Mouse (Mus musculus): Measurements from ENCODE around the gene Ddx55. TPM values are rescaled to one million over a fixed set of nuclear protein-coding genes. Genes with fewer than 3 reads are reported as not detected.
A peak's percentile ranks its signal among the peaks of the same experiment; 100 is the strongest.
"Not testable (repeated sequence)": the region's sequence is repeated elsewhere in the genome, so short reads cannot be mapped to it uniquely, and the experiment has no call there.

The Ddx55 gene
- polyA plus RNA-seq, 1 experiment, result 33.2 TPM

- WGBS, result 97% methylated on average over 7 of the region's 7 CpGs
- Histone ChIP-seq H3K4me3 (ENCODE audit: control insufficient read depth, insufficient read depth, low read length) (no peak overlapping the region), H3K27me3 (ENCODE audit: control insufficient read depth, insufficient read depth, low read length) (no peaks in the 10 kb centered on the region), H3K27ac (ENCODE audit: control insufficient read depth, insufficient read depth, low read length) (no peak overlapping the region), H3K4me1 (replicated peaks; ENCODE audit: control insufficient read depth, insufficient read depth, low read length) (peaks cover 10% of the 10 kb centered on the region), H3K36me3 (ENCODE audit: control insufficient read depth, insufficient read depth, low read length) (peaks cover 47% of the 10 kb centered on the region)
- DNase-seq, result no peak
- no peak for TF ChIP-seq CTCF (IDR thresholded peaks at IDR 0.05; ENCODE audit: borderline replicate concordance, control insufficient read depth, extremely low read depth, insufficient read depth, low read length, poor library complexity)
Measured at GRCm38 (mm10) chr5:124575467-124575866, 22.8 kb downstream of the Ddx55 start.

GRCm38 (mm10) chr5:124578633-124579317, 26.1 kb downstream of the Ddx55 start, which contains the start of the genes Eif2b1 and Gtf2h3:
Gene Eif2b1, minus strand, starts transcription at chr5:124579131.
Gene Gtf2h3, plus strand, starts transcription at chr5:124579140.
- peak; percentile 92 for DNase-seq
- H3K4me3 ChIP-seq (ENCODE audit: control insufficient read depth, insufficient read depth, low read length), result peak within 1 kb of the TSS; percentile 70
- TF ChIP-seq POLR2A (IDR thresholded peaks at IDR 0.05; ENCODE audit: control insufficient read depth, extremely low read depth, insufficient read depth, low read length, poor library complexity) (peak; percentile 78), CTCF (IDR thresholded peaks at IDR 0.05; ENCODE audit: borderline replicate concordance, control insufficient read depth, extremely low read depth, insufficient read depth, low read length, poor library complexity) (no peak)
- no peak within 1 kb of the TSS for H3K27ac ChIP-seq (ENCODE audit: control insufficient read depth, insufficient read depth, low read length)
- H3K27me3 ChIP-seq (ENCODE audit: control insufficient read depth, insufficient read depth, low read length), result no peaks in the 10 kb centered on the region
- under 1% methylated on average over 51 of the region's 51 CpGs for WGBS
- peaks cover 15% of the 10 kb centered on the region for H3K36me3 ChIP-seq (ENCODE audit: control insufficient read depth, insufficient read depth, low read length)
- peaks cover 10% of the 10 kb centered on the region for H3K4me1 ChIP-seq (replicated peaks; ENCODE audit: control insufficient read depth, insufficient read depth, low read length)

GRCm38 (mm10) chr5:124582515-124582914, 29.9 kb downstream of the Ddx55 start:
- H3K27ac ChIP-seq (ENCODE audit: control insufficient read depth, insufficient read depth, low read length), result no peak overlapping the region
- peaks cover 10% of the 10 kb centered on the region for H3K4me1 ChIP-seq (replicated peaks; ENCODE audit: control insufficient read depth, insufficient read depth, low read length)
- no peak overlapping the region for H3K4me3 ChIP-seq (ENCODE audit: control insufficient read depth, insufficient read depth, low read length)
- 71% methylated on average over 5 of the region's 5 CpGs for WGBS
- no peak for DNase-seq
- H3K36me3 ChIP-seq (ENCODE audit: control insufficient read depth, insufficient read depth, low read length), result no peaks in the 10 kb centered on the region
- H3K27me3 ChIP-seq (ENCODE audit: control insufficient read depth, insufficient read depth, low read length), result no peaks in the 10 kb centered on the region
- TF ChIP-seq CTCF (IDR thresholded peaks at IDR 0.05; ENCODE audit: borderline replicate concordance, control insufficient read depth, extremely low read depth, insufficient read depth, low read length, poor library complexity) (no peak), POLR2A (IDR thresholded peaks at IDR 0.05; ENCODE audit: control insufficient read depth, extremely low read depth, insufficient read depth, low read length, poor library complexity) (no peak)

GRCm38 (mm10) chr5:124592768-124593167, 40.1 kb downstream of the Ddx55 start:
- peaks cover 10% of the 10 kb centered on the region; the same call in 1 of the 2 replicates for H3K36me3 ChIP-seq (ENCODE audit: control insufficient read depth, insufficient read depth, low read length)
- no peak overlapping the region for H3K27ac ChIP-seq (ENCODE audit: control insufficient read depth, insufficient read depth, low read length)
- TF ChIP-seq POLR2A (IDR thresholded peaks at IDR 0.05; ENCODE audit: control insufficient read depth, extremely low read depth, insufficient read depth, low read length, poor library complexity), result no peak
- H3K4me1 ChIP-seq (replicated peaks; ENCODE audit: control insufficient read depth, insufficient read depth, low read length), result no peaks in the 10 kb centered on the region
- WGBS, result 98% methylated on average over 3 of the region's 3 CpGs
- DNase-seq, result no peak
- no peak overlapping the region for H3K4me3 ChIP-seq (ENCODE audit: control insufficient read depth, insufficient read depth, low read length)
- H3K27me3 ChIP-seq (ENCODE audit: control insufficient read depth, insufficient read depth, low read length), result no peaks in the 10 kb centered on the region

GRCm38 (mm10) chr5:124598224-124599174, 45.8 kb downstream of the Ddx55 start:
- Histone ChIP-seq H3K4me1 (replicated peaks; ENCODE audit: control insufficient read depth, insufficient read depth, low read length) (no peaks in the 10 kb centered on the region), H3K4me3 (ENCODE audit: control insufficient read depth, insufficient read depth, low read length) (0 out of 2 replicates have a peak overlapping the region, but pooled peaks have one; percentile 20), H3K27ac (ENCODE audit: control insufficient read depth, insufficient read depth, low read length) (no peak overlapping the region), H3K27me3 (ENCODE audit: control insufficient read depth, insufficient read depth, low read length) (no peaks in the 10 kb centered on the region), H3K36me3 (ENCODE audit: control insufficient read depth, insufficient read depth, low read length) (0 out of 2 replicates have a peak, but pooled peaks cover 7% of the 10 kb centered on the region)
- DNase-seq, result peak; percentile 42
- TF ChIP-seq CTCF (IDR thresholded peaks at IDR 0.05; ENCODE audit: borderline replicate concordance, control insufficient read depth, extremely low read depth, insufficient read depth, low read length, poor library complexity) (no peak), POLR2A (IDR thresholded peaks at IDR 0.05; ENCODE audit: control insufficient read depth, extremely low read depth, insufficient read depth, low read length, poor library complexity) (no peak)
- WGBS, result 33% methylated on average over 30 of the region's 30 CpGs

- not testable (repeated sequence) for H3K4me1 ChIP-seq (replicated peaks; ENCODE audit: control insufficient read depth, insufficient read depth, low read length); H3K36me3 ChIP-seq (ENCODE audit: control insufficient read depth, insufficient read depth, low read length); H3K4me3 ChIP-seq (ENCODE audit: control insufficient read depth, insufficient read depth, low read length); DNase-seq; H3K27me3 ChIP-seq (ENCODE audit: control insufficient read depth, insufficient read depth, low read length); H3K27ac ChIP-seq (ENCODE audit: control insufficient read depth, insufficient read depth, low read length)
- 48% methylated on average over 8 of the region's 8 CpGs for WGBS
Measured at GRCm38 (mm10) chr5:124599726-124600125, 47.1 kb downstream of the Ddx55 start.

All from thymus, adult 2 months (tissue).